Mouse (Mus musculus): ENCODE measurements around the gene Rbm18. TPM values are rescaled to one million over a fixed set of nuclear protein-coding genes. Genes with fewer than 3 reads are reported as not detected.
"Not testable (repeated sequence)": the region's sequence is repeated elsewhere in the genome, so short reads cannot be mapped to it uniquely, and the experiment has no call there.

The Rbm18 gene
- polyA plus RNA-seq, 1 experiment from 2014 or later, result 146 TPM

DNA sequence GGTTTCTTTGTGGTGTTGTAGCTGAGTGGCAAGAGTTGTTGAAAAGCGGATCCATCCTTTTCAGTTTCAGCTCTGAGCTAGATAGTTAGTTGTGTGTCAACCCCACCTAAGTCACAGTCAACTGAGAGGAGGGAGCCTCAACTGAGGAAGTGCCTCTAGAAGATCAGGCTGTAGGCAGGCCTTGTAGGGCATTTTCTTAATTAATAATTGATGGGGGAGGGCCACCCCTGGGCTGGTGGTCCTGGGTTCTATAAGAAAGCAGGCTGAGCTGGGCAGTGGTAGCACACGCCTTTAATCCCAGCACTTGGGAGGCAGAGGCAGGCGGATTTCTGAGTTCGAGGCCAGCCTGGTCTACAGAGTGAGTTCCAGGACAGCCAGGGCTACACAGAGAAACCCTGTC lies 15.8 kb upstream of the Rbm18 start:
- H3K36me3 ChIP-seq (replicated peaks), result not testable (repeated sequence)

DNA sequence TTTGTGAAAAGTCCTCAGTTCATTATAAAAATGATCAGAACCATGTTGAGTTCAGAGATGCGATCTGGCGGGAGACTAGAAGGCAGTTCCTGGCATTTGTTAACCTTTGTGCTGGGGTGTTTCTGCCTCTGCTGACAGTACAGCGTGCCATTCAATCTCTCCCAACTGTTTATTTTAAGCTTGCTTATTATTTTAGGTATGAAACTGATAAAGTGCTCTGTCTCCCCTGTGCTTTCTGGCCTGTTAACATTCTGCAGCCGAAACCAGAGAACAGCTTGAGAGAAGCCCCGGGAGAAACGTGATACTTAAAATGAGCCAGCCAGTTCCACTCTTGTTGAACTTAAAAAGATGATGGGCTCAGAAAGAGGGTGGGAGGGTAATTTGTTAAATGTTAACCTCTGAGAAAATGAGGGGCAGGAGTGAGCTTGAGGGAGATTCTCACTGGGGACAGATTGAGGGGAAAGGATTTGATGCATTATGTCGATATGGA lies 12.3 kb upstream of the Rbm18 start:
- no peaks in the 10 kb centered on the region for H3K4me1 ChIP-seq
- no peaks in the 10 kb centered on the region for H3K9me3 ChIP-seq
- no peak for ATAC-seq (replicated peaks)
- no peak overlapping the region for H3K27ac ChIP-seq
- H3K27me3 ChIP-seq (replicated peaks), result no peaks in the 10 kb centered on the region
- WGBS, result 92% methylated on average over 7 of the region's 7 CpGs
- H3K9ac ChIP-seq, result no peak overlapping the region
- H3K4me2 ChIP-seq, result no peak overlapping the region
- H3K4me3 ChIP-seq, result no peak overlapping the region
- peaks cover 7% of the 10 kb centered on the region; the same call in 1 of the 2 replicates for H3K36me3 ChIP-seq (replicated peaks)

More for the DNA sequence above, 15.8 kb upstream of the Rbm18 start:
- 95% methylated on average over 4 of the region's 4 CpGs for WGBS
- not testable (repeated sequence) for H3K4me3 ChIP-seq; H3K9me3 ChIP-seq; H3K4me1 ChIP-seq; H3K27me3 ChIP-seq (replicated peaks); H3K4me2 ChIP-seq; ATAC-seq (replicated peaks); H3K27ac ChIP-seq; H3K9ac ChIP-seq

DNA sequence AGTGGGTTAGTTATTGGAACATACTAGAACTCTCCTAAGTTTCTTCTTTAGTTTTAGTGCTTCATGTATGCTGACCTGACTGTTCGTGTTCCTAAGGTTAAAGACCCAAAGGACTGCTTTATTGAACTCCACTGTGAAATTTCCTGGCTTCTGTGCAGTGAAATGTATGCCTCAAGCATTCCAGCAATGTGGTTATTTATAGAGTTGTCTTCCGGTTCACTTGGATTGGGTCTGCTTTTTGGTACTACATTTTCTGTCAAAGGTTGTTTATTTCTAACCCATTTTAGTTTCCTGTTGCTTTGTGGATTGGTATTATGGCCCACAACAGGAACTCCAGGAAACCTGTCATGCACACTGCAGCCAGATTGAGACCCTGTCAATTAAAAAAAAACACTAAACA lies 2.5 kb upstream of the Rbm18 start:
- H3K9ac ChIP-seq, result no peak overlapping the region
- WGBS, result 87% methylated on average over 2 of the region's 2 CpGs
- H3K4me1 ChIP-seq, result peaks cover 22% of the 10 kb centered on the region
- no peaks in the 10 kb centered on the region; the same call in 1 of the 2 replicates for H3K36me3 ChIP-seq (replicated peaks)
- H3K27me3 ChIP-seq (replicated peaks), result no peaks in the 10 kb centered on the region
- no peak overlapping the region for H3K4me3 ChIP-seq
- H3K9me3 ChIP-seq, result no peaks in the 10 kb centered on the region
- no peak for ATAC-seq (replicated peaks)
- no peak overlapping the region for H3K4me2 ChIP-seq
- no peak overlapping the region for H3K27ac ChIP-seq

DNA sequence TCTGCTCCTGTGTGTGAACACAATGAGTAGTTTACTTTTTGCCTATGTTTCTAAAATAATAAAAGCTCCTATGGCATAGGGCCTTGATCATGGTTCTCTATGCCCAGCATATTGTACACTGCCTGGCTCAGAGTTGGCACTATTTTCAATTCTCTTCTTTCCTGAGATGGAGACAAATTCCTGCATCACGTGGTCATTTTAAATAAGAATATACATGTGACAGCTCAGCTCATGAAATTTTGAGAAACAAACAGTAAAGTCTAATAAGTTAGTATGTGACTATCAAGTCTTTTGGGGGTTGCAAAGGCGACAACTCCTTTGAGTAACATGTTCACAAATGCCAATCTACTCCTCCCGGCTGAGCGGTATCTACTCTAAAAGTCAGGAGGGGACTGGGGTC lies 686 bp downstream of the Rbm18 start:
- Histone ChIP-seq H3K27me3 (replicated peaks) (no peaks in the 10 kb centered on the region), H3K27ac (peak overlapping the region; percentile 82), H3K36me3 (replicated peaks) (peaks cover 21% of the 10 kb centered on the region), H3K9me3 (no peaks in the 10 kb centered on the region), H3K4me3 (peak overlapping the region; percentile 62), H3K9ac (peak overlapping the region; percentile 77), H3K4me1 (peaks cover 22% of the 10 kb centered on the region), H3K4me2 (peak overlapping the region; percentile 64)
- WGBS, result 0% methylated on average over 4 of the region's 4 CpGs
- ATAC-seq (replicated peaks), result 0 out of 2 replicates have a peak, but pooled peaks have one; percentile 2

DNA sequence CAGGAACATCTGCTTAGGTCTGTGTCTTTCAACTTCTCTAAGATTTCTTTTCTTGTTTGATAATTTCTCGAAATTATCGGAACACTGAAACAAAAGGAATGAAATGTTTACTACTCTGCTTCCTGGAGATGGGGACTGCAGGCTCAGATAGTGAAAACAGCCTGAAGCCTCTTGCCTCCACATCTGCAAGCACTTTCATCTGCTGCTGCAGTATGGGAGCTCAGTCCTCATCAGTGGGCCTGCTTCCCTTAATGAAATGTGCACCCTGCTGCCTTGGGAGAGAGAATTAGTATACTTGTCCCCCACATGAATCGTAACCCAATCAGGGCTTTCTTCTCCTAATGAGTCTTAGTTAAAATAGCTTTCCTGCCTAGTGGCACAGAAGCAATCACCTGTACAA lies 7.5 kb downstream of the Rbm18 start:
- H3K36me3 ChIP-seq (replicated peaks), result peaks cover 38% of the 10 kb centered on the region
- no peak overlapping the region for H3K4me3 ChIP-seq
- WGBS, result 87% methylated on average over 3 of the region's 3 CpGs
- H3K4me2 ChIP-seq, result no peak overlapping the region
- H3K9ac ChIP-seq, result no peak overlapping the region
- no peaks in the 10 kb centered on the region for H3K4me1 ChIP-seq
- no peak overlapping the region for H3K27ac ChIP-seq
- no peak for ATAC-seq (replicated peaks)
- no peaks in the 10 kb centered on the region for H3K9me3 ChIP-seq
- H3K27me3 ChIP-seq (replicated peaks), result no peaks in the 10 kb centered on the region

DNA sequence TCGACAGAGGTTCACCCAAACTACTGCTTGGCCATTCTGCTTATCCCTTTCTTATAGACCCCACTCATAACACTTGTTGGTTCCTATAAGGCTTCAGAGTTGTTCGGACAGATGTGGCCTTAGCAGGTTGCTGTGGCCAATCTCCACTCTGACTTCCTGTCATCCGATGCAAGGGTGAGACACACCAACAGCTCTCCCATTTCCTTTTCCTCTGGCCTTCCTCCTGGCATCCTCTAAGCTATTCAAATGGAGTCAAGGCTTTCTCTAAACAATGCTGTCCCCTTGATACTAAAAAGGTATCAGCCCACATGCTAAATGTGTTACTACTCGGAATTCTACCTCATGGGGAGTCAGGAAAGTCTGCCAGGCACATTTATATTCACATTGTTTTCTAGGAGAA lies 8.6 kb downstream of the Rbm18 start:
- H3K9me3 ChIP-seq, result no peaks in the 10 kb centered on the region
- no peaks in the 10 kb centered on the region for H3K27me3 ChIP-seq (replicated peaks)
- H3K4me2 ChIP-seq, result no peak overlapping the region
- no peak overlapping the region for H3K9ac ChIP-seq
- ATAC-seq (replicated peaks), result no peak
- 81% methylated on average over 4 of the region's 4 CpGs for WGBS
- no peak overlapping the region for H3K27ac ChIP-seq
- H3K4me3 ChIP-seq, result no peak overlapping the region
- H3K4me1 ChIP-seq, result no peaks in the 10 kb centered on the region
- peaks cover 34% of the 10 kb centered on the region for H3K36me3 ChIP-seq (replicated peaks)

DNA sequence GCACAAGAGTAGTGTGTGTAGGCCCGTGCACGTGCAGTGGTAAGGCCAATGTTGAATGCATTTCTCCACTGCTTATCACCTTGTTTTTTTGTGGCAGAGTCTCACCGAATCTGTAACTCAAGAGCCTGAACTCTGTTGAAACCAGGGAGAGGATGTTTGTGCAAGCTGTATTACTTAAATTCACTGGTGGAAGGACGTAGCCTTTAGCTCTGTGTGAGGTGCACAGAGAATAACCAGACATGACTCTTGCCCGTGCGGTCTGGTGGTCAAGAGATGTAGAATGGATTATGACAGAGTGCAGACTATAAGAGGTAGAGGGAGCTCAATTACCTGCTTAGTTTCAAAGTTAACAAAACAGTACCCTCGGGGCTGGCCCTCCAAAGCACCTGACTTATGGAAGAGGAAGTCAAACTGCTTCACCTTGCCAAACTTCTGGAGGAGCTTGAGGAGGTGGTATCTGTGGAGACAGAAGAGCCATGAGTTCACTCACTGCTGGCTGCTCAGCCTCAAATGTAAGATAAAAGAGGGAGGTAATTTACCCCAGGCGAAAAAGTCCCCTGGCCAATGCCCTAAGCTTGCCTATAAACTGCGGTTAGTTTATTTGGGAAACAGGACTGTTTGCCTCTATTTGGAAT lies 9.7 kb downstream of the Rbm18 start:
- Histone ChIP-seq H3K27ac (no peak overlapping the region), H3K9me3 (no peaks in the 10 kb centered on the region), H3K36me3 (replicated peaks) (peaks cover 38% of the 10 kb centered on the region), H3K4me1 (no peaks in the 10 kb centered on the region), H3K9ac (no peak overlapping the region), H3K4me3 (no peak overlapping the region), H3K4me2 (no peak overlapping the region), H3K27me3 (replicated peaks) (no peaks in the 10 kb centered on the region)
- ATAC-seq (replicated peaks), result no peak
- 90% methylated on average over 9 of the region's 9 CpGs for WGBS

DNA sequence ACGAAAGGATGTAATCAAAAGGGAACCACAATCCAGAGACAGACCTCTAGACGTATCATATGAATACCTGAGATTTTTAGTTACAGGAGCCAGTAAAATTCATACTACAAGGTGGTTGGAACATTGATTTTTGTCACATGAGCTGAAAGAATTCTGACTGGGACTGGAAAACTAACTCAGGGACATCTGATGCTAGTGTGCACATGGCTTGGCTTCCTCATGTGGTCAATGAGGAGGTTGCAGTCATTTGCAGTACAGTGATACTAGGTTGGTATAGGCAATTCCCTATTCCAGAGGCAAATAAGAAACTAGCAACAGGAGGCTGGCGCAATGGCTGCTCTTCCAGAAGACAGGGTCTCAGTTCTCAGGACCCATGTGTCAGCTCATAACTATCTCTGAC lies 23.9 kb downstream of the Rbm18 start:
- Histone ChIP-seq H3K9me3 (no peaks in the 10 kb centered on the region), H3K4me3 (no peak overlapping the region), H3K27ac (no peak overlapping the region), H3K4me2 (no peak overlapping the region), H3K4me1 (no peaks in the 10 kb centered on the region), H3K36me3 (replicated peaks) (peaks cover 16% of the 10 kb centered on the region), H3K27me3 (replicated peaks) (peaks cover 16% of the 10 kb centered on the region), H3K9ac (no peak overlapping the region)
- ATAC-seq (replicated peaks), result no peak
- 76% methylated on average over 3 of the region's 3 CpGs for WGBS

DNA sequence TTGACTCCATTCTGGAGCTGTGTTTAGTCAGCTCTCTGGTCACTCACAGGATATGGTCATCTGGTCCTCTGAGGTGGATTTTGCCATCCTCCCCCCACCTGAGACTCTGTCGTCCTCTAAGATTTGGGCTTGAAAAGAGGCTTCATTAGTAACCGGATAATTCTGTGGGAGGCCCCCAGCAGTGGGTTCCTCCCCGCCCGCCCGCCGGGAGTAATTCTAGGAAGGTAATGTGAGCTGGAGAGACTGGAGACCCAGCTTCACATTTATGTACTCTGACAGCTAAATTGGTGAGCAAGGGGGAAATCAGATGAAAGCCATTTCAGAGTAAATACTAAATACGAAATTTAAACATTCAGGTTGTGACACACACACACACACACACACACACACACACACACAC lies 28.0 kb downstream of the Rbm18 start:
- no peaks in the 10 kb centered on the region for H3K9me3 ChIP-seq

DNA sequence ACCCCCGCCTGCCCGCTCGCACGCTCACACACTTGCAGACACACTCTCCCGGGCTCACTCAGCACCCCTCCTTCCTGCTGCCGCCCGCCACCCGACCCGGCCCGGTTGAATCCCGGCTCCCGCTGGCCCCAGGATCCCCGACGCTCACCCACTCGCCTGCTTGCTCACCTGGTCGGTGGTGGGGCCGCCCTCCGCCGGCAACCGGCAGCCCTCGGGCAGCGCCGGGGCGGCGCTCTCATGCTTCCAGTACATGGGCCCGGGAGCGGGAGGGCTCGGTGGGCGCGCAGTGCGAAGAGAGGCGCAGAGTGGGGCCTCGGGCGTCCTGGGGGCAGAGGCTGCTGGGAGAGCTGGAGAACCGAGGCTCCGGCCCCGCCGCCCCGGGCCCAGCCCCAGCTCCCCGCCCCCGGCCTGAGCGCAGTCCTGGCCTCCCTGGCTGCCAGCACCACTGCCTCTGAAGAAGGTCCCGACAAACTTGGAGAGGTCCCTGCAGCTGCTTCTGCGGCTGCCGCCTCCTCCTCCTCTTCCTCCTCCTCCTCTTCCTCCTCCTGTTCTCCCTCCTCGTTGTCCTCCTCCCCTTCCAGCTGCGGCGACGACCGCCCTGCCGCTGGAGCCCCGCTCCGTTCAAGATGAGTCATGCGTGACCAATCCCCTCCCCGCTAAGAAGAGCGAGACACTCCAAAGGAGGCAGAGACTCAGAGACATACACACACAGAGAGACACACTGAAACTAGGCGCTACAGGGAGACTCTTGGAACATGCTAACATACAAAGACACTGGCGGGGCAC lies 31.4 kb downstream of the Rbm18 start, which contains the start of gene Lhx6:
Gene Lhx6 (minus strand): TSS at position 453 of the 786 bp plus-strand sequence.
- Histone ChIP-seq H3K4me3 (peak within 1 kb of the TSS; percentile 35), H3K27ac (no peak within 1 kb of the TSS), H3K36me3 (replicated peaks) (no peaks in the 10 kb centered on the region), H3K4me2 (peak within 1 kb of the TSS; percentile 61), H3K9me3 (no peaks in the 10 kb centered on the region), H3K27me3 (replicated peaks) (peaks cover 78% of the 10 kb centered on the region), H3K4me1 (peaks cover 31% of the 10 kb centered on the region), H3K9ac (no peak within 1 kb of the TSS)
- WGBS, result under 1% methylated on average over 55 of the region's 58 CpGs
- ATAC-seq (replicated peaks), result peak; percentile 28; the same call in 1 of the 2 replicates

More for the DNA sequence above, 28.0 kb downstream of the Rbm18 start:
- Histone ChIP-seq H3K27ac (no peak overlapping the region), H3K27me3 (replicated peaks) (peaks cover 49% of the 10 kb centered on the region), H3K4me2 (no peak overlapping the region), H3K4me3 (no peak overlapping the region), H3K36me3 (replicated peaks) (no peaks in the 10 kb centered on the region), H3K4me1 (peaks cover 21% of the 10 kb centered on the region), H3K9ac (no peak overlapping the region)
- 5% methylated on average over 7 of the region's 7 CpGs for WGBS
- no peak for ATAC-seq (replicated peaks)

DNA sequence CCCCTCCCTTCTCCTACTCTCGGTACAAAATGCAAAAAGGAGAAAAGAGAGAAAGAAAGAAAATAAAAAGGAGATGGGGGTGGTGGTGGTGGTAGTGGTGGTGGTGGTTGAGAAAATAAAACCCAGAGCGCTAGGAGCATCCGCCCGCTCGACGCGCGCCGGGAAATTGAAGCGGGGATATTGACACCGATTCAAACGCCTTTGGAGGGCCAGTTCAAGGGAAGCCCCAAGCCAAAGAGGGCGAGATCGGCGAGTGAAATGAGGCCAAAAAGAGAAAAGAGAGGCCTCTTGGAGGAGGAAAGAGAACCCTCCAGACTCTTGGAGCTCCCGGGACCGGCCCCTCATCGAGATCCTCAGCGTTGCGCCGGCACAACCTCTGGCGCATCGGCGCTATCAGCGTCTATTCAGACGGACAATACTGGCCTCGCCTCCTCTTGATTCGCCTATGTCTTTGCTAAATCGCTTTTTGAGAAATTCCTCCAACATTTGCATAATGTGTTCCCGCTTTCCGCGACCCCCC lies 32.1 kb downstream of the Rbm18 start:
- Histone ChIP-seq H3K9me3 (no peaks in the 10 kb centered on the region), H3K4me3 (peak overlapping the region; percentile 35), H3K27ac (no peak overlapping the region), H3K27me3 (replicated peaks) (peaks cover 79% of the 10 kb centered on the region), H3K4me1 (peaks cover 31% of the 10 kb centered on the region), H3K4me2 (peak overlapping the region; percentile 61), H3K9ac (no peak overlapping the region), H3K36me3 (replicated peaks) (no peaks in the 10 kb centered on the region)
- WGBS, result under 1% methylated on average over 32 of the region's 32 CpGs
- ATAC-seq (replicated peaks), result peak; percentile 32; the same call in 1 of the 2 replicates

DNA sequence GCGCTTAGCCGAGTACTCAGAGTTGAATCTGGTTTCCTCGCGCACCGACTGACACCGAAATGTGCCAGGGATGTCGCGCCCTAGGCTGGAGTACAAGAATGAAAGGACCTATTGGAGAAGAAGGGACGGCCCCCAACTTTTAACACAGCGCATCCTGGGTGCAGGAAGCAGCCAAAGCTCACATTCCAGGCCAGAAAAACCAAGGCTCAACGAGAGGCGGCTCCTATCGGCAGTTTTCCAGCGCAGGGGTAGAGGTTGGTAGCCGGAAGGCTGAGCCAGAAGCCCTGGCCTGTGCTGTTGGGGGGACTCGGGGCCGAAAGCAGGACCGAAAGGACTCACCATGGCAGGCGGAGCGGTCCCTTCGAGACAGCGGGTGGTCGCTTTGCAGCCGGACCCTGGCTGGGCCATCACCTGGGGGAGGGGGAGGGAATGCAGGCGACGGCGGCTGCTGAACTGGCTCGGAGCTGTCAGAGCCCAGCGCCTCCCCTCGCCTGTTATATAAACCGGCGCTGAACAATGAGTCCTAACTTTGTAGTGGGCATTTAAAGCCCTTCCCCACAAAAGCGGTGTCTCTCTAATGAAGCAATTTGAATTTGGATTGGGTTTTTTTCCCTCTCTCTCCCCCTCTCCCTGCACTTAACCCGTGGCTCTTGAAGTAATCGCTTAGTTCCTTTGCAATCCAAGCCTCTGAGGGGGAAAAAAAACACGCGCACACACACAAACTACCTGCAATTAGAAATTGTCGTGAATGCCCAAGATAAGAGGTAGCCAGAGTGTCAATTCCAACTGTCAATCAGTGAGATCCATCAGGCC lies 32.8 kb downstream of the Rbm18 start:
- H3K4me2 ChIP-seq, result peak overlapping the region; percentile 61
- no peaks in the 10 kb centered on the region for H3K36me3 ChIP-seq (replicated peaks)
- H3K9me3 ChIP-seq, result no peaks in the 10 kb centered on the region
- H3K4me1 ChIP-seq, result peaks cover 31% of the 10 kb centered on the region
- WGBS, result under 1% methylated on average over 38 of the region's 38 CpGs
- H3K9ac ChIP-seq, result no peak overlapping the region
- peak overlapping the region; percentile 35 for H3K4me3 ChIP-seq
- H3K27ac ChIP-seq, result no peak overlapping the region
- peak; percentile 27; the same call in 1 of the 2 replicates for ATAC-seq (replicated peaks)
- H3K27me3 ChIP-seq (replicated peaks), result peaks cover 81% of the 10 kb centered on the region

Data from midbrain, embryonic 15.5 days (tissue).